Mouse (Mus musculus): Measurements from ENCODE around the gene Zic4. TPM values are rescaled to one million over a fixed set of nuclear protein-coding genes. Genes with fewer than 3 reads are reported as not detected.

Gene Zic4
- polyA plus RNA-seq, 1 experiment = 2.6 TPM

DNA sequence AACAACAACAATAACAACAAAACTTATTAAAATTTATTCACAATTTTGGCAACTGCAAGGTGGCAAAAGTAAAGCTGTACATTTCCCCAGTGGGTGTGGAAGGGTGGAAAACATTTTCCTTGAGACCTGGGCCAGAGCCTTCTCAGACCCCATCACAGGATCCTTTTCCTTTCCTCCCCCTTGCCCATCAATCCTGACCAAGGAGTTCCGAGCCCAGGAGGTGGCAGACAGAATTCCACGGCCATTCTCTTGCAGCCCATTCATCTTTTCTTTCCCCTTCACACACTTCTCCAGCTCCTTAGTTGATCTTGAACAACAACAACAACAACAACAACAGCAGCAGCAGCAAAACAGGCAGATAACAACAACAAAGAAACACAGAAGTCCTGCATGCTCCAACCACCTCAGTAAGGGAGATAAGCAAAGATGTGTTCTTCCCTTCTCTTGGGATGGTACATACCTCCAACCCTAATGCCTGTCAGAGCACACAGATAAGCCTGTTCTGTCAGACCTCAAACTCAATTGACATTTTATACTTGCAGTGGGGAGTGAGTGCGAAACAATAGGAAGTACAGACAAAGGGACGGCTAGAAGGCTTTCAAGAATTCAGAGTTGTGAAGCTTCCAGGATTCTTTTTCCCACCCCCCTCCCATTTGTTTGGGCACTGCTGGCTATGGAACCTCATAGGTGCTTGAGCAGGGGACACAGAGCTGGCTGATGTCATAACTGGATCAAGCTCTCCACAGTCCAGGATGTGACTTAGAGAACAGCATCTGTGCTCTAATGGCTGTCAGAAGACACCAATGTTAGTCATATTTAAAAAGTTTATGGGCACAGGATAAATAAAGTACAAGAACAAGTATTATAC is 22.7 kb downstream of the Zic4 start:
- Histone ChIP-seq H3K4me1 (ENCODE audit: control insufficient read depth, insufficient read depth, low read length) (no peaks in the 10 kb centered on the region), H3K27ac (ENCODE audit: insufficient read depth, low read length) (no peak overlapping the region), H3K4me3 (ENCODE audit: insufficient read depth, low read length) (no peak overlapping the region)
- TF ChIP-seq POLR2A (IDR thresholded peaks at IDR 0.05; ENCODE audit: low read depth, low read length) (no peak), CTCF (IDR thresholded peaks at IDR 0.05; ENCODE audit: borderline replicate concordance, insufficient read depth, low read length) (no peak)

DNA sequence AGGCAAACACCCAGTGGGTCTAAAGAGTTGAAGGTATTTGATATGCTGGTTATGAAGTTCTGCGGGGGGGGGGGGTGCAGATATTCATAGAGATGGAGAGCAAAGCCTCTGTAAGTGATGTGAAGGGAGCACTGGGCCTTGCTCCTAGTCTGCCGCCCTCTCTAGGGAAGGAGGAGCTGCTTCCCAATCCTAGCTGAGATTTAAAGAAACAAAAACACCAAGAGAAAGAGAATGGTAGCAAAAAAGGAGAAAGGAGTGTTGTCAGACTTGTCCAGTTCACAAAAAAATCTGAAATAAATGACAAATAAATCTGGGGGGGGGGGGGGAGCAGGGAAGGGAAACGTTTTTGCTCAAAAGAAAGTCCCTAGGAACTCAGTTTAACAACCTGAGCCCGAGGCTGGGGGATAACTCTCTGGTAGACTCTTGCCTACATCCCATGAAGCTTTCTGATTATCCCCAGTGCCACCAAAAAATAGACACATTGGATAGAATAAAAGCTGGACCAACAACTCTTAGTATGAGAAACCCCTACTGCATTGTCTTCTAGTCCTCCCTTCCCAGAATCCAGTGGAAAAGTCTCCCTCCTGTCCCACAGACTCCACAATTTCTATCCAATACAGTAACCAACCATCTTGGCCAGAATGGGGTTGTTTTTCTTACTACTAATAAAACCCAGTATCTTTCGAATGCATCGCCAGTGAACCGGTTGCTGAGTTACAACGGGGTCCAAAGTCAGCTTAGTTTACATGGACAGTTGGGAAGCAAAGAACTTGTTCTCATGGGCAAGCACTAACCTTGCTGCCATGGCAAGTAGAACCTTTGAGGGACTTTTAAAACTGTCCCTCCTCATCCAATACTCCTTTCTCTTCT is 23.6 kb downstream of the Zic4 start:
- no peak overlapping the region for H3K4me3 ChIP-seq (ENCODE audit: insufficient read depth, low read length)
- no peak for TF ChIP-seq CTCF (IDR thresholded peaks at IDR 0.05; ENCODE audit: borderline replicate concordance, insufficient read depth, low read length)
- TF ChIP-seq POLR2A (IDR thresholded peaks at IDR 0.05; ENCODE audit: low read depth, low read length) = no peak
- H3K4me1 ChIP-seq (ENCODE audit: control insufficient read depth, insufficient read depth, low read length) = no peaks in the 10 kb centered on the region
- no peak overlapping the region for H3K27ac ChIP-seq (ENCODE audit: insufficient read depth, low read length)

DNA sequence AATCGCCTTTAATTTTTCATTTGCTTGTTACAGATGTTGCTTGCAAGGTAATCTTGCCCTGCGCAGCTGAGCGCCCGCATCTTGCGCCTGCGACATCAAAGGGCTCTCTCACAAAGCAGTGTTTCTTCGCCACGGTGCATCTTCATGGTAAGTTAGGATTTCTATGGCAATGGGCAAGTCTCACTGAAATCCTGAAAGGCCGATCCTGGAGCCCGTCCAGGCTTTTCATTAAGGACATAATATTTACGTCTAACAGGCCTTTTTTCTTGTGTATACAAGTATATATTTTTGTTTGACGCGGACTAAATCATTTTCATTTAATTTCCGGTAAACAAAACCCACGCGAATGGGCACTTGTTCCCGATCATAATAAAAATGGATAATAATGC is 24.3 kb downstream of the Zic4 start:
- Histone ChIP-seq H3K4me1 (ENCODE audit: control insufficient read depth, insufficient read depth, low read length) (no peaks in the 10 kb centered on the region), H3K27ac (ENCODE audit: insufficient read depth, low read length) (no peak overlapping the region)
- TF ChIP-seq POLR2A (IDR thresholded peaks at IDR 0.05; ENCODE audit: low read depth, low read length) (no peak), CTCF (IDR thresholded peaks at IDR 0.05; ENCODE audit: borderline replicate concordance, insufficient read depth, low read length) (no peak)

DNA sequence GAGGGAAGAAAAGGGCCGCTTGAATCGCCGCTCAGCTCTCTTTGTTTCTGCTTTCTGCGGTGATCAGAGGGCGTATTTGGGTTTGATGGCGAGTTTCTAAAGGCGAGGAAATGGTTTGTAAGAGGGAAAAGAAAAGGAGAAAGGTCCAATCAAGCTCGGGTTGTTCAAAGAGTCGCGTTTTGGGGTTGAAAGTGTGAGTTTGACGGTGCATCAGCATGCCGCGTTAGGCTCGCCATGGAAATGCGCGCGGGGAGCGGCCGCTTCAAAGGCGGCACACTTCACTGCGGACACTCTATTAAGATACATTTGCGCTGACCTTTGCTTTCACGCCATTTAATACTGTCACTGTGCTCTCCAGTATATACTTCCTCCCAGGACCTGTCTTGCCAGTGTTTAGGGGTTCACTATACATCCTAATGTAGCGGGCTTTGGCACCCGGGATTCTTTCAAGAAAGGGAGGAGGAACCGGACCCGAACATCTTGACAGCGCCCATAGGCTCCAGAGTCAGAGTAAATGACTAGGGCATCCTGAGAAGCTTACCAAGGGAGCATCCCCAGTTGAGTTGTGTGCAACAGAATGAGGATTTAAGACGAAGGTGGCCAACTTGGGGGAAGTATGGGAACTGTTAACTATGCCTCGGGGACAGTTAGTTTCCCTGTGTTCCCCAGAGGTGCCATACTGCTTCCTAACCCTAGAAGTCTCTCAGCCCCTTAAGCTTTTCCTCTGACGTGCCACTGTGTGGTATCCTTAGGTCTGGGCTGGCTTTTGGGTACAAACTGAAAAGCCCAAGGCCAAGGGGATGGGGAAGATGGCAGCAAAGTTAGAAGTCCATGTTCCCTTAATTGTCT is 24.9 kb downstream of the Zic4 start:
- TF ChIP-seq POLR2A (IDR thresholded peaks at IDR 0.05; ENCODE audit: low read depth, low read length) (no peak), CTCF (IDR thresholded peaks at IDR 0.05; ENCODE audit: borderline replicate concordance, insufficient read depth, low read length) (no peak)
- Histone ChIP-seq H3K4me3 (ENCODE audit: insufficient read depth, low read length) (no peak overlapping the region), H3K27ac (ENCODE audit: insufficient read depth, low read length) (no peak overlapping the region), H3K4me1 (ENCODE audit: control insufficient read depth, insufficient read depth, low read length) (no peaks in the 10 kb centered on the region)

More for the DNA sequence above, 24.3 kb downstream of the Zic4 start:
- H3K4me3 ChIP-seq (ENCODE audit: insufficient read depth, low read length) = no peak overlapping the region

DNA sequence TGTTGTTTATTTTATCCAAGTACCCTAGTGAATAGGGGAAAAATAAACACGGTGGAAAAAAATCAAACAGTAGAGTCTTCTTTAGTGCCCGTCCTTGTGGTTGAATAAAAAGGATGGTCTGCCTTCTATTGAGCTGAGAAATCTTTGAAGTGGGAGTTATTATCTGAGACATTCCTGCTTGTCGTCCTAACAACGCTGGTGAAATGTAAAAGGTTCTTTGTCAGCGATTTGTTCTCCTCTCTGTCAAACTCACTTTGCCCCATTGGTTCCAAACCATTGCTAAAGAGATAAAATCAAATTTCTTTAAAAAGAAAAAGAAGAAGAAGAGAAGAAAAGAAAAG is 25.5 kb downstream of the Zic4 start:
- Histone ChIP-seq H3K4me3 (ENCODE audit: insufficient read depth, low read length) (no peak overlapping the region), H3K27ac (ENCODE audit: insufficient read depth, low read length) (no peak overlapping the region), H3K4me1 (ENCODE audit: control insufficient read depth, insufficient read depth, low read length) (no peaks in the 10 kb centered on the region)
- TF ChIP-seq POLR2A (IDR thresholded peaks at IDR 0.05; ENCODE audit: low read depth, low read length) = no peak
- TF ChIP-seq CTCF (IDR thresholded peaks at IDR 0.05; ENCODE audit: borderline replicate concordance, insufficient read depth, low read length) = no peak

DNA sequence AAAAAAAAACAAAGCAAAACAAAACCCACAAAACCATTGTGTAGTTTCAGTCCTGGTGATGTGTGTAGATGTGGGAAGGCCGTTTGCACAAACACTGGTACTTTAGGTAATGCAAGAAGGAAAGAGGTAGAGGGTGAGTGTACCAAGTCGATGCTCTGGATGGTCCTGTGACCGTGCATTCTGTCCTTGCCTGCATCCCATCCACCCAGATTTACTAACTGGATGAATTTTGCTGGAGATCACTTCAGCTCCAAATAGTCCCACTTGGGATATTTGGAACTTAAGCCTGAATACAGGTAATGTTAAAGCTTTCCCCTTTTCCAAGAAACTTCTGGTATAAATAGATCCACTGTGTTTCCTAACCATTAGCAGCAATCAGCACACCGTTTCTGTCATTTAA is 26.0 kb downstream of the Zic4 start:
- TF ChIP-seq POLR2A (IDR thresholded peaks at IDR 0.05; ENCODE audit: low read depth, low read length) (no peak), CTCF (IDR thresholded peaks at IDR 0.05; ENCODE audit: borderline replicate concordance, insufficient read depth, low read length) (no peak)
- Histone ChIP-seq H3K27ac (ENCODE audit: insufficient read depth, low read length) (no peak overlapping the region), H3K4me3 (ENCODE audit: insufficient read depth, low read length) (no peak overlapping the region), H3K4me1 (ENCODE audit: control insufficient read depth, insufficient read depth, low read length) (no peaks in the 10 kb centered on the region)

DNA sequence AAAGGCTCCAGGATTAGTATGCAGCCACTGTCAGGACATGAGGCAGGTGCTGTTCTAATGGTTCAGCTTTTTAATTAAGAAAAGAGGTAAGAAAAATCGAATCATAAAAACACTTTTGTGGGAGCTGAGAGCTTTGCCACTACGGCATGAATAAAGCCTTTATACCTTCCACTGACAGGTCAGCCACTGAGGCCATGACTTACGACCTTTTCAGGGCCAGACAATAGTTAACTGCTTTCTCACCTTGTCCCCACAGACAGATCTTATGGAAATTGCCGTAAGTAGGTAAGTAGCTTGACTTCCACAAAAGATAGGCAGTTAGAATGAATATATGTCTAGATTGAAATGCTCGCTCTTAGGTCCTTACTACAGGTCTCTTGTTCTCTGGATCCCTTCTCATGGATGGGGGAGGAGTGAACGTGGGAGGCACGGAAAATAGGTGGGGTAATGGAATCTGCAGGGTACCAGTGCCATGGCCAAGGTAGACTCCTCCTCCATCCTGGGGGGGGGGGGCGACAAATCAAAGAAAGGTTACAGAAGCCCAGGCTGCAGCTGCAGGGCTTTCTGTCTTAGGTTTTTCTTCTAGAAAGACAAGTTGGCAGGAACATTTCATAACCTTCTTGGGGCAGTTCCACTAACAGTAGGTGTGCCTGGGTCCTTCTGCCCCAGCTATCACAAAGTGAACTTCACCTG is 31.3 kb downstream of the Zic4 start:
- Histone ChIP-seq H3K27ac (ENCODE audit: insufficient read depth, low read length) (no peak overlapping the region), H3K4me3 (ENCODE audit: insufficient read depth, low read length) (no peak overlapping the region), H3K4me1 (ENCODE audit: control insufficient read depth, insufficient read depth, low read length) (no peaks in the 10 kb centered on the region)
- TF ChIP-seq POLR2A (IDR thresholded peaks at IDR 0.05; ENCODE audit: low read depth, low read length) (no peak), CTCF (IDR thresholded peaks at IDR 0.05; ENCODE audit: borderline replicate concordance, insufficient read depth, low read length) (no peak)

DNA sequence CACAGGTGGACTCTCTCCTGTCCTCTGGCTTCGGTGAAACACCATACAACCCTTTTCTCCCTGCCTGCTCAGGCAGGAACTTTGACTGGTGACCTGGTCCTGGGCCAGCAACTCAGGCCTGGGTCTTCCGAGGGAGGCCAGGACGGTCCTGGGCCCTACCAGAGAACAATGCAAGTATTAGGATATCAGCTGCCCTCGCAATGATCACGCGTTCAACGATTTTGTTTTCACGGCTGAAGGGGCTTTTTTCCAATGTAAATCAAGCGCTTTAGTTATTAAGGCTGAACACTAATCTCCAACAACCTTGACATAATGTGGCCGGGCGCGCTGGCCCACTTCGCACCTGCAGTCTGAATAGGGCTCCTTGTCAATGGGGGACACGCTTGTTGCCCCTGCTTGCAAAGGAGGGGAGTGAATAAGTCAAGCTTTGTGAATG is 32.0 kb downstream of the Zic4 start:
- H3K4me3 ChIP-seq (ENCODE audit: insufficient read depth, low read length) = no peak overlapping the region
- H3K4me1 ChIP-seq (ENCODE audit: control insufficient read depth, insufficient read depth, low read length) = no peaks in the 10 kb centered on the region
- TF ChIP-seq CTCF (IDR thresholded peaks at IDR 0.05; ENCODE audit: borderline replicate concordance, insufficient read depth, low read length) (no peak), POLR2A (IDR thresholded peaks at IDR 0.05; ENCODE audit: low read depth, low read length) (no peak)
- no peak overlapping the region for H3K27ac ChIP-seq (ENCODE audit: insufficient read depth, low read length)

Data from embryonic fibroblast, embryonic 13.5 days (primary cell).